Mouse (Mus musculus) thymus, adult 2 months (tissue): Measurements from ENCODE around the gene Rin2.

Source experiments
- CTCF ChIP-seq: fragments of 200-500 bp; IDR thresholded peaks from 2 replicates; pipeline ENCODE4 v1.5.1; 2012; ENCODE audit warnings: mild to moderate bottlenecking, control low read depth, low read length, moderate library complexity, borderline replicate concordance; ENCODE audit not compliant: control insufficient read depth, poor library complexity, insufficient read depth; ENCODE audit errors: extremely low read depth
- POLR2A ChIP-seq: fragments of 200-500 bp; IDR thresholded peaks from 2 replicates; pipeline ENCODE4 v1.6.1; 2012; ENCODE audit warnings: mild to moderate bottlenecking, low read length, control low read depth, moderate library complexity; ENCODE audit not compliant: control insufficient read depth, poor library complexity, insufficient read depth; ENCODE audit errors: extremely low read depth

DNA sequence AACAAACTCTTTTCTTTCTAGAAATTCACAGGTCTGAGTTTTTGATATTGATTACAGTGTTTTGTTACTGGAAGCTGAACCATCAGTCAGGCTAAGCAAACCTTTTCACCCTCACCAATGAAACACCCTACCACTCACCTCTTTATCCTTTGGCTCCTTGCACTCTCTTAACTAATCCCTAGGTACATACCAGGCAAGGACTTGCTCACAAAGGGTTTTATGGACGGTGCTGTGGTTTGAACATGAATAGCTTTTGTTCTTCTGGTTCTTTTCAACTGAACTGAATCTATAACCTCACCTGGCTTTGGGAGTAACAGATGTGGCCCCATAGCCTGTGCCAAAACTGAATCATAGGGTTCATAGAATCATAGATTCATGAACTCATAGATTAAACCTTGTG, 71.4 kb downstream of the Rin2 start:
- TF ChIP-seq CTCF (no peak), POLR2A (no peak)
